Mouse (Mus musculus): ENCODE results near the gene Map4k3. TPM values are rescaled to one million over a fixed set of nuclear protein-coding genes. Genes with fewer than 3 reads are reported as not detected.

Gene Map4k3
- polyA plus RNA-seq, 1 experiment from 2014 or later, result 31.3 TPM

DNA sequence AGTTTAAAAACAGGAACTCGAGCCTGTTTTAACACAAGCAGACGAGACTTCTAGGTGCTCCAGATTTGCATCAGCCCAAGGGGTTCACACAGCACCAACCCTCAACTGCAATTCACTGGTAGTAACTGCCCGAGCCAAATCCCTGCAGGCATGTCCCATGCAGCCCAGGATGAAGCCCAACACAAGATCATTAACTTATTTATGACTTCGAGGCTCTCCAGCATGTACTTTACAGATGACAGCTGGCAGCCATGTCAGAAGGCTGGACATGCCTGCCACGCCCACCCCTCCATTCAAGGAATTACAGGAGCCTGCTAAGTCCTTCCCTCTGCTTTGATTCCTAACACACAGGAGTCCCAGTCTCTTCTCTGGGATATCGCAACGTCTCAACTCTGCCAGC is 29.4 kb downstream of the Map4k3 start:
- peaks cover 17% of the 10 kb centered on the region for H3K4me1 ChIP-seq
- no peaks in the 10 kb centered on the region for H3K27me3 ChIP-seq
- H3K27ac ChIP-seq (replicated peaks), result no peak overlapping the region
- H3K36me3 ChIP-seq, result no peaks in the 10 kb centered on the region
- WGBS, result 67% methylated on average over 7 of the region's 7 CpGs
- H3K9ac ChIP-seq (replicated peaks), result no peak overlapping the region
- ATAC-seq (ENCODE audit: low FRiP score, low read depth), result no peak
- no peaks in the 10 kb centered on the region for H3K9me3 ChIP-seq
- no peak overlapping the region for H3K4me3 ChIP-seq
- H3K4me2 ChIP-seq (replicated peaks), result no peak overlapping the region

- 76% methylated on average over 12 of the region's 12 CpGs for WGBS
- H3K27ac ChIP-seq (replicated peaks), result no peak overlapping the region
- H3K27me3 ChIP-seq, result no peaks in the 10 kb centered on the region
- no peak for ATAC-seq (ENCODE audit: low FRiP score, low read depth)
- H3K9ac ChIP-seq (replicated peaks), result no peak overlapping the region
- H3K36me3 ChIP-seq, result no peaks in the 10 kb centered on the region
- H3K4me1 ChIP-seq, result peaks cover 20% of the 10 kb centered on the region
- H3K4me3 ChIP-seq, result no peak overlapping the region
- H3K9me3 ChIP-seq, result no peaks in the 10 kb centered on the region
- H3K4me2 ChIP-seq (replicated peaks), result no peak overlapping the region
Measured at GRCm38 (mm10) chr17:80698191-80698901, 29.9 kb downstream of the Map4k3 start.

- peak; percentile 69; the same call in 1 of the 2 replicates for ATAC-seq (ENCODE audit: low FRiP score, low read depth)
- Histone ChIP-seq H3K9me3 (no peaks in the 10 kb centered on the region), H3K4me3 (no peak overlapping the region), H3K9ac (replicated peaks) (no peak overlapping the region), H3K27me3 (no peaks in the 10 kb centered on the region), H3K4me1 (peaks cover 20% of the 10 kb centered on the region), H3K4me2 (replicated peaks) (no peak overlapping the region), H3K36me3 (no peaks in the 10 kb centered on the region), H3K27ac (replicated peaks) (no peak overlapping the region)
- WGBS, result 97% methylated on average over 5 of the region's 5 CpGs
Measured at GRCm38 (mm10) chr17:80696956-80697355, 31.3 kb downstream of the Map4k3 start.

GRCm38 (mm10) chr17:80696210-80696609 is 32.1 kb downstream of the Map4k3 start:
- Histone ChIP-seq H3K4me3 (no peak overlapping the region), H3K9me3 (no peaks in the 10 kb centered on the region), H3K27ac (replicated peaks) (no peak overlapping the region), H3K9ac (replicated peaks) (no peak overlapping the region), H3K27me3 (no peaks in the 10 kb centered on the region), H3K4me2 (replicated peaks) (no peak overlapping the region), H3K36me3 (no peaks in the 10 kb centered on the region), H3K4me1 (peaks cover 17% of the 10 kb centered on the region)
- 91% methylated on average over 6 of the region's 6 CpGs for WGBS
- ATAC-seq (ENCODE audit: low FRiP score, low read depth), result no peak

- Histone ChIP-seq H3K4me3 (no peak overlapping the region), H3K9ac (replicated peaks) (no peak overlapping the region), H3K4me2 (replicated peaks) (no peak overlapping the region), H3K27me3 (no peaks in the 10 kb centered on the region), H3K36me3 (no peaks in the 10 kb centered on the region), H3K27ac (replicated peaks) (no peak overlapping the region; the same call in 1 of the 2 replicates), H3K9me3 (no peaks in the 10 kb centered on the region), H3K4me1 (peaks cover 12% of the 10 kb centered on the region)
- 68% methylated on average over 7 of the region's 7 CpGs for WGBS
- ATAC-seq (ENCODE audit: low FRiP score, low read depth), result no peak
Measured at GRCm38 (mm10) chr17:80693707-80694106, 34.6 kb downstream of the Map4k3 start.

GRCm38 (mm10) chr17:80692183-80692582 is 36.1 kb downstream of the Map4k3 start:
- WGBS, result 91% methylated on average over 13 of the region's 13 CpGs
- H3K27ac ChIP-seq (replicated peaks), result no peak overlapping the region
- no peak overlapping the region for H3K9ac ChIP-seq (replicated peaks)
- H3K4me2 ChIP-seq (replicated peaks), result no peak overlapping the region
- ATAC-seq (ENCODE audit: low FRiP score, low read depth), result no peak
- no peak overlapping the region for H3K4me3 ChIP-seq
- 0 out of 2 replicates have a peak, but pooled peaks cover 4% of the 10 kb centered on the region for H3K4me1 ChIP-seq
- H3K27me3 ChIP-seq, result no peaks in the 10 kb centered on the region
- H3K9me3 ChIP-seq, result no peaks in the 10 kb centered on the region
- H3K36me3 ChIP-seq, result no peaks in the 10 kb centered on the region

GRCm38 (mm10) chr17:80688701-80689100 is 39.6 kb downstream of the Map4k3 start:
- Histone ChIP-seq H3K36me3 (no peaks in the 10 kb centered on the region), H3K9me3 (no peaks in the 10 kb centered on the region), H3K9ac (replicated peaks) (no peak overlapping the region), H3K4me1 (0 out of 2 replicates have a peak, but pooled peaks cover 4% of the 10 kb centered on the region), H3K27ac (replicated peaks) (no peak overlapping the region), H3K27me3 (no peaks in the 10 kb centered on the region), H3K4me3 (no peak overlapping the region), H3K4me2 (replicated peaks) (no peak overlapping the region)
- 90% methylated on average over 11 of the region's 11 CpGs for WGBS
- no peak for ATAC-seq (ENCODE audit: low FRiP score, low read depth)

GRCm38 (mm10) chr17:80686066-80686465 is 42.2 kb downstream of the Map4k3 start:
- no peaks in the 10 kb centered on the region for H3K36me3 ChIP-seq
- no peaks in the 10 kb centered on the region for H3K9me3 ChIP-seq
- no peak overlapping the region for H3K9ac ChIP-seq (replicated peaks)
- 92% methylated on average over 5 of the region's 5 CpGs for WGBS
- H3K4me2 ChIP-seq (replicated peaks), result no peak overlapping the region
- no peak for ATAC-seq (ENCODE audit: low FRiP score, low read depth)
- no peaks in the 10 kb centered on the region for H3K27me3 ChIP-seq
- H3K4me1 ChIP-seq, result 0 out of 2 replicates have a peak, but pooled peaks cover 4% of the 10 kb centered on the region
- no peak overlapping the region for H3K27ac ChIP-seq (replicated peaks)
- H3K4me3 ChIP-seq, result no peak overlapping the region

DNA sequence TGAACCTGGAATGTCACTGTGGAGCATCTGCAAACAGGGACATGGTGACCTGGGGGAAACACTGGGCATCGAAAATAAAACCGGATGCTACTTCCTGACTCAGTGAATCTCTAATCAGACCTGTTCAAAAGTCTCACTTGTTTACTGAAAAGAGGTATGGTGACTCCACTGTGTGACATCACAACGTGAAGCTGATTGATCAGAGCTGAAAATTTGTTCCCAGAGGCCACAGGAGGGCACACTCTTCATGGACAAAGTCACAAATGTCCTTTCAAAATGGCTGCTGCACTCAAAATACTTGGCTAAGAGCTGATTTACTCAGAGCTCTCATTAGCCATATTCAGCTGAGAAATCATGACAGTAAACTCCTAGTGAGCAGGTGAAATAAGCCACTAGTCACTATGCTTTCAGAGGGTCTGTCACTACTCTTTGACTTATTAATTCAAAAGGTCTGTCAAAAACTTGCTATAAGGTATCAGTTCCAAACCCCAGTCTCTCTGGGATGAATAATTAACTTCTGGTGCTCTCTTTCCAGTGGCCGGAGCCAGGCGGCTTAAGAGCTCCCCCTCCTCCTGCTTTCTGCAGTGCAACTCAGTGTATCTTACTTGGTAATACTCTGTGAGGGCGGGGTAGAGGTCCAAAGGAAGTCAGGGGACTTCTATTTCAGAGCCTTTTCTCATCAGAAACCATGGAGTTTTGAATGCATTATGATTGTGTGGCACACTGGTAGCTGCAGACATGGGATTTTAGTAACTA is 44.3 kb downstream of the Map4k3 start:
- Histone ChIP-seq H3K36me3 (no peaks in the 10 kb centered on the region), H3K27ac (replicated peaks) (no peak overlapping the region), H3K27me3 (no peaks in the 10 kb centered on the region), H3K9ac (replicated peaks) (no peak overlapping the region), H3K4me3 (no peak overlapping the region), H3K4me2 (replicated peaks) (no peak overlapping the region), H3K4me1 (0 out of 2 replicates have a peak, but pooled peaks cover 4% of the 10 kb centered on the region), H3K9me3 (no peaks in the 10 kb centered on the region)
- ATAC-seq (ENCODE audit: low FRiP score, low read depth), result peak; percentile 78
- 44% methylated on average over 6 of the region's 6 CpGs for WGBS

DNA sequence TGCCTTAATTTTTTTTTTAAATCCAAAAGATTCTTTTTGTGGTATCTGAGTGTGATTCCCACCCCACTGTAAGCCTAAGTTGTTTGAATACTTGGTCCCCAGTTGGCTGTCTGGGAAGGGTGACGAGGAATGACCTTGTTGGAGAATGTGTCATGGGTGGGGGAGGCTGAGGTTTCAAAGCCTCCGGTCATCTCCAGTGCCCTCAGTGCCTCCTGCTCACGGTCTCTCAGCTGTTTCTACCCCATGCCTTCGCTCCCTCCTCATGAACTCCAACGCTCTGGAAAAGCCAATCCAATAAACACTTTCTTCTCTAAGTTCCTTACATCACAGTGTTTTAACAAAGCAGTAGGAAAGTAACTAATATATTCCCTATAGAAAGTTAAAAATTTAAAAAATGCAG is 45.2 kb downstream of the Map4k3 start:
- Histone ChIP-seq H3K27ac (replicated peaks) (no peak overlapping the region), H3K27me3 (no peaks in the 10 kb centered on the region), H3K4me1 (0 out of 2 replicates have a peak, but pooled peaks cover 4% of the 10 kb centered on the region), H3K9me3 (no peaks in the 10 kb centered on the region), H3K4me2 (replicated peaks) (no peak overlapping the region), H3K4me3 (no peak overlapping the region), H3K36me3 (no peaks in the 10 kb centered on the region), H3K9ac (replicated peaks) (no peak overlapping the region)
- WGBS, result 78% methylated on average over 5 of the region's 5 CpGs
- ATAC-seq (ENCODE audit: low FRiP score, low read depth), result no peak

DNA sequence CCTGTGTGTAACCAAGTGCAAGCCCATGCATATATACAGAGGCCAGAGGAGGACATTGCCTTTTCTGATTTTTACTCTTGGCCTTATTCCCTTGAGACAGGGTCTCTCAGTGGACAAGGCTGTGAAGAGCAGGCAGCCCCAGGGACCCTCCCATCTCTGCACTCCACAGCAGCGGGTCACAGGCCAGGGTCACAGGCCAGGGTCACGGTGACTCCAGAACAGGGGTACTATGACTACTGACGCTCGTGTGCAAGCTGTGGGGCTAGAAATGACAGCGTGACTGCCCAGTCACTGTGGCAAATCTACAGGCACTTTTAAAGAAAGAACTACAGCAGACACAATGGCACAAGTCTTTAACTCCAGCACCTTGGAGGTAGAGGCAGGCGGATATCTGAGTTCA is 50.1 kb downstream of the Map4k3 start:
- ATAC-seq (ENCODE audit: low FRiP score, low read depth), result no peak; the same call in 1 of the 2 replicates
- Histone ChIP-seq H3K9ac (replicated peaks) (no peak overlapping the region), H3K27me3 (no peaks in the 10 kb centered on the region), H3K36me3 (no peaks in the 10 kb centered on the region), H3K4me2 (replicated peaks) (no peak overlapping the region), H3K27ac (replicated peaks) (no peak overlapping the region), H3K4me1 (no peaks in the 10 kb centered on the region), H3K4me3 (no peak overlapping the region), H3K9me3 (no peaks in the 10 kb centered on the region)
- 73% methylated on average over 6 of the region's 6 CpGs for WGBS

DNA sequence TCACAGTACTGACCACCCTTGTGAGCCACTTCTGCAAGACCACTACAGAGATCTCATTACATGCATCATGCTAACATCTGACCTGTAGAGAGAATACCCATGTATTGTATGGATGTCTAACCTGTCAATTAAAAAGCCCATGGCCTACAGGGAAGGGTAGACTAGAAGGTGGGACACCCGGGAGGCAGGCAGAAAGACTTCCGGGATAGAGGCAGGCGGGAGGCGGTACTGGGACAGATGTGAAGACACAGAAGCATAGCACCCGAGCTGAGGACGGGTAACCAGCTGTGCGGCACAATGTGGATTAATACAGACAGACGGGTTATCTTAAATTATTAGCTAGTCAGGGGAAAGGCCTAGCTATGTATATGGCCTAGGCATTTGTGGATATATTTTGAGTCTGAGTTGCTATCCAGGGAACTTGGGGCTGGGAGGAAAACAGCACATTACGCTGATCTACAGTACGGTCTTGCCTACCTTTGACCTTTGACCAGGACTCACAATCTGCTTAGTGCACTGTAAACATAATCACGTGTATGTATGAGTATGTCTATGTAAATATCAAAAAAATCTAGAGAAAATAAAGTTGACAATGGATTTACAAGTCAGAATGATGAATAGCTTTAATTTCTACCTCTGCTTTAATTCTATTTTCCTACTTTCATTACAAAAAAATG is 51.3 kb downstream of the Map4k3 start:
- H3K9me3 ChIP-seq, result no peaks in the 10 kb centered on the region
- ATAC-seq (ENCODE audit: low FRiP score, low read depth), result no peak
- no peak overlapping the region for H3K4me3 ChIP-seq
- WGBS, result 79% methylated on average over 11 of the region's 11 CpGs
- no peak overlapping the region for H3K27ac ChIP-seq (replicated peaks)
- H3K27me3 ChIP-seq, result no peaks in the 10 kb centered on the region
- H3K9ac ChIP-seq (replicated peaks), result no peak overlapping the region
- no peaks in the 10 kb centered on the region for H3K36me3 ChIP-seq
- H3K4me1 ChIP-seq, result no peaks in the 10 kb centered on the region
- H3K4me2 ChIP-seq (replicated peaks), result no peak overlapping the region

Data from midbrain, embryonic 12.5 days (tissue).